Mouse (Mus musculus) adrenal gland, postnatal 36 days (tissue): ENCODE measurements around the gene Syk. TPM values are rescaled to one million over a fixed set of nuclear protein-coding genes. Genes with fewer than 3 reads are reported as not detected.

Source experiments
- DNase-seq, 2 experiments: peaks; one replicate each; pipeline ENCODE4 v3.0.0; 2021; ENCODE audit warnings: mixed read lengths in 1 of 2
- long read RNA-seq, 2 experiments: library from polyadenylated mRNA; stranded (forward); transcript quantifications; one replicate each; pipeline ENCODE4 v2.0.0; 2021; ENCODE audit warnings: borderline sequencing depth in 2 of 2
- total RNA-seq, 2 experiments: library from RNA; stranded (reverse); gene quantifications; 2 replicates each; pipeline ENCODE4 v1.2.3; 2021

The Syk gene
- 1 to 10 TPM; 3.1 to 6.6 TPM for total RNA-seq
- long read RNA-seq, experiment 1, partial matches to known transcripts: 0 of 1 reads
- long read RNA-seq, experiment 1, other reads (novel, unspliced or antisense): 1 of 1 reads
- long read RNA-seq, experiment 2, partial matches to known transcripts: 0 of 1 reads
- long read RNA-seq, experiment 2, other reads (novel, unspliced or antisense): 1 of 1 reads

DNA sequence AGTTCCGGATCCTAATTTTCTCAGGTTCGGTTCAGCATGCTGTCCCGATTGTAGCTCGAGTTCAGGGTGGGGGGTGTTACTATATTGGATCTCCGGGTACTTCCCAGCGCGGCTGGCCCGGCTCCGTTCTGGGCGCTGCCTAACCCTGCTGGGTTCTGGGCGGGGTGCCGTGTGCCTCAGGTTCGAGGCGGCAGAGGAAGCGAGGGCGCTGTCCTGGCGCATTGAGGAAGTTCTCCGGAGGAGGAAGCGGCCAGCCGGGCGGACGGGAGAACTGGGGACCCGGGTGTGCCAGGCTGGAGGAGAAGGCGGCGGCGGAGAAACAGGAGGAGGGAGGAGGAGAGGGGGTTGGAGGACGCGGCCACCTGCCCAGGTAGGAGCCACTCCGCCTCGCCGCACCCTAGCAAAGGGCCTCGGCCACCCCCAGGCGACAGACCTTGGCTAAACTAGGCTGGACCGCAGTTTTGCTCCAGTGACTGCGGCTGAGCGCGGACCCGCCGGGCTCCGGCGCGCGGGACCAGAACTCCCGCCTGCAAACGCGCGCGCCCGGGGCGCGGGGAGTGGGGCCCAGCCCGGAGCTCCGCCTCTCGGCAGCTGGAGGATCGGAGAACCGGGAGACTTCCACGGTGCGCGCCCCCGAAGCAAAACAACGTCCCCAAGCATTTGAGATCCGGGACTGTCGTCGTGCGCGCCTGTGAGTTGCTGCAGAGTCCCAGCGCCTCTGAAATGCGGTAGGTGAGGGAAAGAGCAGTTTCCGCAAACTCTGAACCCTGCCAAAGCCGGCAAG is at the start of gene Syk:
Gene Syk, plus strand, starts transcription at position 296 of the 784 bp plus-strand sequence.
- DNase-seq: peak; percentile 54 to 61

DNA sequence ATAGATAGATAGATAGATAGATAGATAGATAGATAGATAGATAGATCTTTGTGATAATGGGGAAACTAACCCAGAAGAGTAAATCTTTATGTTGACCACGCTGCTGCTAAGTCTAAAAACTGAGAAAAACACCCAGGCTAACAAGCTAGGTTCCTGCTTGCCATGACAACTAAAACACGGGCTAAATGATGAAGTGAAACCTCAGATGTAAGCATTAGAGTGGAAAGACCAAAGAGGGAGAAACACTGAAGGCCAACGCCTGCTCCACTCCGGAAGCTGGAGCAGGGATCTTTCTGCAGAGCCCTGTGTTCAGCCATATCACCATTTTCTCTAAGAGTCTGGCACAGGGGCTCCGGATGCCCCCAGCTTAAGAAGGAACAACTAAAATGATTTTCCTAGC is 49.3 kb upstream of the Syk start:
- no peak for DNase-seq

DNA sequence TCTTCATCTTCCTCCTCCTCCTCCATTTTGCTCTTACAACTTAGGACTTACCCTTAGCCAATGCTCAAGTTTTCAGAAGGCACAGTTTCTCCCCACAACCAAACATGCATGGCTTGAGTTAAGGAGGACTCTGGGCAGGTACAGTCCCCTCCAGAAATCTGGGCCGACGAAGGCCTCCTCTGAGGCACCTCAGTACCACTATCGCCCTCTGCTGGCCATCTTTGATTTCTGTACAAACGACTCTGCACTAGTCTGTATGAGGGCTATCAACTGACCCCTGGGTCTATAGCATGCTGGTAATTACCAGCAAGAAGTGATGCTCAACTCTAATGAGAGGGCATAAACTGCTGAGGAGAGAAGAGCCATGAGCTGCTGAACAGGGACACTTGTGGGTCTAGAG is 47.4 kb upstream of the Syk start:
- DNase-seq: peak; percentile 59 to 71

DNA sequence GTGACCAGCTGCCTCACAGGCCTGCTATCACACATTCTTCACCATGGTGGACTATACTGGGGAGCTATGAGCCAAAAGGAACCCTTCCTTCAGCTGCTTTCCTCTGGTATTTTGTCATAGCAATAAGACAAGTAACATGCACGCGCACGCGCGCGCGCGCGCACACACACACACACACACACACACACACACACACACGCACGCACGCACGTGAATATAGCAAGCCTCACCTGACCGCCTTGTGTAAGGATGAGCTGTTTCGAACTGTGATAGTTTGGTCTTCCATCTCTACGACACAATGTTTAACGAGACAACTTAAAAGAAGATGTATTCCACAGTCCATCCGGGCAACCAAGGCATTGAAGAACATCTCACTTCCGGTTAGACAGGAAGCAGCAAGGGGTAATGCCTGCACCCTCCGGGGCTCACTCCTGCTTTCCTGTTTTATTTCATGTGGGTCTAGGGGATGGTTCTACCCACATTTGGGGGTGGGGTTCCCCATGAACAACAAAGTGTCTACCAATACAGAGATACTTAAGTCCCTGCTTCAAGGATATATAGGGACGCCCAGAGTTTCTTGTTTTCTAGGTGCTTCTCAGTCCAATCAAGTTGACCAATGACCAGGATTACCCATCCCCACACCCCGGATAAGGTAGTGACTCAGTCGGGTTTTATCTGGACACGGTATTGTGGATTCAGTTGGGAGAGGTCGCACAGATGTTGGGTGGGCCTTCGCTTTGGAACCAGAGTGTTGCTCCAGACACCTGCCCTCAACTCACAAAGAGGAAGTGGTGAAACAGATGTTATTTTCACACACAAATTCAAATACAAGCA is 45.0 kb upstream of the Syk start:
- DNase-seq: no peak

DNA sequence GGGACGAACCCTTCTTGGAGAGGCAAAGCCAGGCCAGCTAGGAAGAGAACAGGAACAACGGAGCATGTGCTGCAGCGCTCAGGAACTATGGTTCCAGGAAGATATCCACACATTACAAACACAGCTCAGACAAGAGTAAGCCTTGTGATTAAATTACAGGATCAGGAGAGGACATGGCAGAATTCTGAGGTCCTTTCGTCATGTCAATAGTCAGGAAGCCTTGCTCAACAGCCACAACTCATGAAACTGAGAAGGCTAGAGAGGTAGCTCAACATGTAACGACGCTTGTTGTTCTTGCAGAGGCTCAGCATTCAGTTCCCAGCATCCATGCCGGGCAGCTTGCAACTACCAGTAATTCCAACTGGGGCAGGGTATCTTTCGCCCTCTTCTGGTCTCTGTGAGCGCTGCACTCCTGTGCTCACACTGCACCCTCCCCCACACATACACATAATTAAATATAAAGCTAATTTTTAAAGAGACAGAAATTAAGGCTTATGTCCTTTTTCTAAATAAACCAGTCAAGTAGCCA is 44.3 kb upstream of the Syk start:
- DNase-seq: no peak

DNA sequence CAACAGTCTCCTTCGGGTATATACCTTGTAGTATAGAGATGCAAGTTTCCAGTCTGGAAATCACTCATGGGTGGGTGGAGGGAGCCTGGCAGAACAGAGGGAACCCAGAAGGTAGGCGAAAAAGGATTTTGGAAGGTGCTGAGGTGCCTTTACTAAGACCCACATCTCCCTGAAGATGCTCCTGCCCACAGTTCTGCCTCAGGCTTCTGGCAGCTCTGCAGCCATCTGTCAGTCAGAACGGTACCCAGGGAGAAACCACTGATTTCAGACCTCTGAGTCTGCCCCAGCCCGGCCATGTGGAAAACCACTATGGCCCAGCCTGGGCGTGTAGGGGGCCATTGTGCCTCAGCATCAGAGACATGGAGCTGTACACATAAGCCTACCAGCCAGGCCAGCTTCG is 43.5 kb upstream of the Syk start:
- no peak for DNase-seq

DNA sequence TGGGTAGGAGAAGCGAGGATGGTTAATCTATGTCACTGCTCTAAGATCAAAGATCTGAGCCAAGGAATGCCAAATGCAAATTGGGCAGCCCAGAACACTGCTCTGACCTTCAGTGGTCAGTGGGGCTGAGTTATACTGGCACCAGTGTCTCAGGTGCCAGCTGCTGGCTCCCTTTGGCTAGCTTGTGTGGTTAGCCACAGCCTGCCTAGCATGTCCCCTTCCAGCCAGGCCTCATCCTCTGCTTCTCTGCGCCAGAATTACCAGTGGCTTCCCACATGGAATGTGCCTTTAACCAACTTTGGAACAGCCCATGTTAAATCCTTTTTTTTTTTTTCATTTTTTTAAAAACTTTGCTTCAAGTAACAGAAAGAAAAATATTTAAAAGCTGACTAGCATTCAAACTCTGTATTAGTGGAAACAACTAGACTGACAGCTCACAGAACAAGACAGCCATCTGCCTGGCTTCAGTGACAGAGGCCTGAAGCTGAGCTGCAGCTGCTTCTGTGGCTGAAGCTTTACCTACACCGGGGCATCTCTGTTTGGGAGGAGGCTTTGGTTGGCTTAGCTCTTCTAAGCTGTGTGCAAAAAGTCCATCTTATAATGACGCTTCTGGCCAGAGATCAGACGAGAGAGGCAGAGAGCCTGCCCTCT is 41.5 kb upstream of the Syk start:
- DNase-seq: no peak

DNA sequence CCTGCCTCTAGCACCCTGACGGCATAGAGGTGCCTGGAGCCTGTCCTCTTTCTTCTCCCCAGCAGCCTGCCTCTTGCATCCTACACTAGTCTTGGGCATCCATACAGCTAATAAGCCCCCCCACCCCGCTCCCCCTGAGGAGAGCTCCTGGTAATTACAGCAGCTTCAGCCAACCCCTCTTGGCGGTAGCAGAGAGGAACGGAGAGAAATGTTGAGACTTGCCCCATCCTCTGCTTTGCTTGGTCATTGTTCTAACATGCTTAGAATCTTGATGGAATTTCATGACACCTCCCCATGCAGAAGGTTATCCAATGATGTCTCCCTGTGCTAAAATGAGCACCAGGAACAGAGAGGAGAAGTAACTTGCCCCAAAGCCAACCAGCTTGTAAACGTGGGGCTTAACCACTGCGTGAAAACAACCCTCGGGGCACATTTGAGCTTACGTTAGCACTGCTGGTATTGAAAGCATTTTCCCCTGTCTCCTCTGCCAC is 40.9 kb upstream of the Syk start:
- no peak for DNase-seq

DNA sequence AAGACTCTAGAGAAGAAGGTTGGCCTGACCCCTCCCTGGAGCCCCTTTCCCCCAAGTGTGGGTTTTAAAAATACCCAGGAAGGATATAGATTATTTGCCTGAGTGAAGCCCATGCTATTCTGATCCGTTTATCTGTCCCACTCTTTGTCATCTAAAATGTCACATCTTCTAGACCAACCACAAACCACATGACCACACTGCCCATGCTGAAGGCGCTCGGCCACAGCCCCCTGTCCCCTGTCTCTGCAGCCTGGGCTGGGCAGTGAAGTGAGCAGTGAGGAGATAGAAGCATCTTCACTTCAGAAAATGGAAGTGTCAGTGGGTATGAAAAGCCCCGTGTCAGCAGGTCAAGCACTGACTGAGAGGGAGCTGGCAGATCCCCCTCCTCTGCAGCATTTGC is 40.3 kb upstream of the Syk start:
- DNase-seq: no peak

DNA sequence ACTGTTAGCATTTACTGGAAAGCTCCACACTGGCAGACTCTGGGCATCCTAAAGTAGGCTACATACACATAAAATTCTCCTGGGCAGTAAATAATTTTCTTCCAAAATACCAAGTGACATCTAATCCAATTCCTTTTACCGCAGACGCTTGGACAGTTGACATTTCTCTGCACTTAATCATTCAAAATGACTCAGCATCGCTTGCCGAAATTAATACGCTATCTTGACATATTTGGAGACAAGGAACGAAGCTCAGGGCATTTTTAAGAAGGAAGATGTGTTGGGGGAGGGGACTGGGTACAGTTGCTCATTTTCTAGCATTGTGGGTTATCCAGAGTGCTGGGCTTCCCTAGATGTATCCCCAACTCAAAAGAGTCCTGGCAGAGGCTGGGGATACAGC is 36.7 kb upstream of the Syk start:
- no peak for DNase-seq

DNA sequence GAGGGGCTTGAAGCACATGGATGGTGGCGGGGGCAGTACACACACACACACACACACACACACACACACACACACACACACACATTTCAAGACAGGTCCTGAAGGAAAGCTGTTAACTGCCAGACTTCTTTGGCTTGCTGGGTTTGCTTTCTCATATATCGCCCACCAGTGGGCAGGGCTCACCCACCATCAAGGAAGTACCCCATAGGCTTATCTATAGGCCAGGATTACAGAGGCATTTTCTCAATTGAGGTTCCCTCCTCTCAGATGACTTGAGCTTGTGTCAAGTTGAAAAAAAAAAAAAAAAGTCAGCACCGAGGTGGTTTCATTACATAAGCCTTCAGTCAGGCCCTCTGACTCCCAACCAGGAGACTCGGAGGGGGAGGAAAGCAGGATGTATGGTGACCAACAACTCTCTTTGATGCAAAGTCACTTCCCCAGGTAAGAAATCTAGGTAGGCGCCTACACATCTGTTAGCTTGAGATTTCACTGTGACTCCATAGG is 32.2 kb upstream of the Syk start:
- DNase-seq: no peak

DNA sequence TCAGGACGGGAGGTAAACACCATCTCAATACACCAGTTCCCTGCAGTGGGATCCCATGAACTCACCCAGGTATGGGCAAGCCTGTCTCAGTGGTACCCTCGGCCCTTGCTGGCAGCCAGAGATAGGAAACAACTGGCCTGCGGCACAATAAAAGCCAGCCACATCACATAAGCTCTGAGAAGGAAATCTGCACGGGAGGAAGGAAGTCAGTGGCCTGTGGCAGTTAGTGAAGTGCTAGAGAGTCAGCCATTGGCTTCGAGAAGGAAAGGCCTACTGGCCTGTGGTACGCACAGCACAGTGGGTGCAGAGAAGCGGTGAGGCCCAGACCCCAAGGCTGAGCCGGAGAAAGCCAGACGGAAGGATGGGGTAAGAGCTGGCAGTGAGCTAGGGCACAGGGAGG is 31.7 kb upstream of the Syk start:
- no peak for DNase-seq

DNA sequence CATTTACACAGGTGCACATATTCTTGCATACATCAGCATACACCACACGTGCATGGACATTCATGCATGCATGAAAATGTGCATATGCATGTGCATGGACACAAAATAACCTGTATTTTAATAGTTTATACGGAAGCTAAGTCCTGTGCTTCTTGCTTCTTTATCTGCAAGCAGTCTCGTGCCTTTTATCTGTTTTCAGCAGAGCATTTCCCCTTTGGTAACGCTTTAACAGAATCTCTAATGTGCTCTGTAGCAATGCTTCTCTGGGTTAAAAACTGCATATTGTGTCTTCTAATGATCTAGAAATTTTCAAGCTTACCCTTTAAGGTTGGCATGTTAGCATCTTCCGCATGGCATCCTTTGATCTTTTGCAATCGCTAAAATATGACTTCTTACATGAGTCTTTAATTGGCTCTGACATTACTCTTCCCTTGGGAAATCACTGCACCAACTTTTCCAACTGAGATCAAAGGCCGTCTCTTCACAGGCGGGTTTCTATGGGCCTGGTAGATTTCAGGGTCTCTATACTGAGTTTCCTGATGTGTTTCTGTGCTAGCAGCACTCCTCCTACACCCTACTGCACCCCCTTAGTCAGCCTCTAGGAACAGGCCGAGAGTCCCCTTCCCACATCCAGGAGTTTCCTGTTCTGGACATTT is 30.0 kb upstream of the Syk start:
- no peak for DNase-seq

DNA sequence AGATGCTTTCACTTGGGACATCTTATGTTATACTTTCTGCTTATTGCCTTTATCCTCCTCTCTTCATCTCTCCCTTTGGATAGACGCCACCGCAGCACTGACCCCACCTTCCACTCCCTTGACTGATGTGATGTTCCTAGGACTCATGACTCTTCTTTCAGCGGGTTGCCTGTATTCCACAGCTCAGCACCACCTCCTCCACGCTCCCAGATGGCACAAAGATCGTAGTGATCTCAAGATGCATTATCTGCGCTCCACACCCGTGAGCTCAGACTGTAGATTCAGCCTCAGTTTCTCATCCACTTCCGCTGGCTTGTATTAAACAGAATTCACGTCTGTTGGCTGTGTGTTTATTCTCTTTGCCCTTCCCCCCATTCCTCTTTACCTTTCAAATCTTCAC is 28.3 kb upstream of the Syk start:
- no peak for DNase-seq

DNA sequence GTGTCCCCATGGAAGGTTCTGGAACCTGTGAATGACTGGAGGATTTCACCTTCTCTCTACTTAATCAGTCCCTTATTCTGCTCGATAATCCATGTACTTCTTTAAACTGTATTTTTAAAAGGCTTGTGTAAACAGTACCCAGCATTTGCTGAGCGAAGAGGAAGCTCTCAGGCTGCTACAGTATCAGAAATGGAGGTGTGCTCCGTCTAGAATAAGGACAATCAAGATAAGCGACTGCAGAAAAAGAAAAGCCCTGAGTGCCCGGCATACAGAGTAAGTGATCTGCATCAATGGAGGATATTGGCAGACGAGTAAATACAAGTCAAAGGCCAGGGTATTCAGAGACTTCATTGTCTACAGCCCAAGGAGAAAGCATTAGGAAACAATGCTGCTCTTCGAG is 25.6 kb upstream of the Syk start:
- DNase-seq: no peak

DNA sequence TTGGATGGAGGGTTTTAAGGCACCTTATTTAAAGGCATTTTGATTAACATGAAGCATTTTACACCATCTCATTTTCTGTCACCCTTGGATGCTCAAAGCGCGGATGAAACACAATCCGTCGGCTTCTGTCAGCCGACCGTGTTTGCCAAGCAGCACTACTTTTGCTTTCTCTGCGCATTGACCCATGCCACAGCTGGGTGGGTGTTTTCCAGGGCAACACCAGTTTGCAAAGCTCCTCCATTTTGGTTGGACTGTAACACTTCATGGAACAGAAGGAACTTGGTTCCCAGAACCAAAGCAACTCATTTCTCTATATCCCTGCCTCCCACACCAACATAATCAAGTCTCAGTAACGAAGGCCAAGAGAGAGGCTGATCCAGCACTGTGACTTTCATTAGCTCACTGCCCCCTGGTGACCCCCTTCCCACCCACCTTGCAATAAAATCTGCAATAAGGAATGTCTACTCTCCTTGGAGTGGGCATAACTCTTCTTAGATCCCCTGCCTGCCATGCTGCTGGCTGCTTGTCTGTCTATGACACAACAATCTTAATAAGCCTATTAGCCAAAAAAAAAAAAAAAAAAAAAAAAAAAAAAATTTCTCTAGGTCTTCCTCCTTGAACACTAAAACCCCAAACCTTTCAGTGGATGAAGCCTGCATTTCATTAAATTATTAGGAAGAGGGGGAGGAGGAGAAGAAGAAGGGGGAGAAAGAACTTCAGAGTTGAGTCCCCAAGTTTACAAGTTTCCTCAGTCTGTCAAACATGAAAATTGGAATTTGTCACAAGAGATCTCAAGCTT is 21.4 kb upstream of the Syk start:
- no peak for DNase-seq

DNA sequence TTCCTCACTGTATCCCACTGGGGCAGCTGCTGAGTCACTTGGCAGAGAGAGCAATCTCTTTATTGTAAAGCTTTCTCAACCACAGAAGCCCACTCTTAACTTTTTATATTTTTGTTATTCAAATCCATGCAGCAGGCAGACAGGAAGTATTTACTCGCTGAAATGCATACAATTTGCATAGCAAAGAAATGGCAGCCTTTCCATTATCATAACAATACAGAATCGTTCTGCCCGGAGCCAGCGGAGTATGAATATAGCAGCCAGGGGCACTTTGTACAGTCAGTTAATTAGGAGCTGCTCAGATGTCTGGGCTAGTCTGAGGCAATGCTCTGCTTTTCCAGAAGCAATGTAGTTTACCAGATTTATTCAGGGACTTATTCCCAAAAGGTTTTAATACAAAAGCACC is 20.8 kb upstream of the Syk start:
- no peak for DNase-seq

DNA sequence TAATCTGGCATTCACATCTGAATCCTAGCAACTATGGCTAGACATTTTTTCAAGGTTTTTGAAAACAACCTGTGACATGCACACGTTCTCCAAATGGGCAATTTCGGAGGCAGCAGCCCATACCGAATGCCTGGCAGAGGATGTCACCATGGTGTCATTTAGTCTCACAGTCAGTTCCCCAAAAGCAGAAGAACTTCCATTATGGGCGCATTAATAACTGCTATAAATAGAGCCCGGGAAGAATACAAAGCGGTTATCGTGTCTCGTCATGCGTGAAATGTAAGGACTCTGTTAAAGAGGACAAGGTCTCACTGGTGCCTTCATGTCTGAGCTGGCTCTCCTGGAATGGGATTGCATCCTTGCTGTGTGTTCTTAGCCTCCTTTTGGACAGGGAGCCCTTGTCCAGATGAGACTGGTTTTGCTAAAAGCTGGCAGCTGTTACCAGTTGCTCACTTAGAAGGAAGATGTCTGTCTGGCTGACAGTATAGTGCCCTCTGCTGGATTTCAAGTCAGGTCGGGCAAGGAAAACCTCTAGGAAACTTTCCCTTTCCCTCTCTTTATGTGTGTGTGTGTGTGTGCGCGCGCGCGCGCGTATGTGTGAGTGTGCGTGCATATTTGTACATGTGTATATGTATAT is 17.8 kb upstream of the Syk start:
- DNase-seq: peak; percentile 11 to 16

DNA sequence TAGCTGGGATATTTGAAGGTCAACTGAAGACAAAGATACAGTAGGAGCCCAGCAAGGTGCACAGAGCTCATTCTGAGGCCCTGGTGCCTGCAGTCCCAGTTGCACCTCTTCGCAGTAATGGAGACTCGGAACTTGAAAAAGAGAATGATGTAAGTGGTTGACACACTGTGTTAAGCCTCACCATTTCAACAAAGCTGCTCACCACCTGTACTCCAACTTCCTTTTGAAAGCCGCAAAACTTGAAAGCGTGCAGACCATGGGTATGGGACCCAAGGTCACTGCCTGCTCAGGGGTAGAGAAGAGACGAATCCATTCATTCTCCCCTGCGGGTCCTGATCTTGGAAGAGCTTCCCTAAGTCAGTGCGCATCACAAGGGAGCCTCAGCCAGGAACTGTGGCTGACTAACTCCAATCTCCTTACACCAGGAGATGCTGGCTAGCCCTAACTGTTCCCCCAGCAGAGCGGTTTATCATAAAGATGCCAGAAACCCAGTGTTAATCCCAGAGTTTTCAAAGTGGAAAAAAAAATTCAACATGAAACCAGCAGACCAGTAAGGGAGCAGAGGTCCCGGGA is 16.7 kb upstream of the Syk start:
- DNase-seq: no peak

DNA sequence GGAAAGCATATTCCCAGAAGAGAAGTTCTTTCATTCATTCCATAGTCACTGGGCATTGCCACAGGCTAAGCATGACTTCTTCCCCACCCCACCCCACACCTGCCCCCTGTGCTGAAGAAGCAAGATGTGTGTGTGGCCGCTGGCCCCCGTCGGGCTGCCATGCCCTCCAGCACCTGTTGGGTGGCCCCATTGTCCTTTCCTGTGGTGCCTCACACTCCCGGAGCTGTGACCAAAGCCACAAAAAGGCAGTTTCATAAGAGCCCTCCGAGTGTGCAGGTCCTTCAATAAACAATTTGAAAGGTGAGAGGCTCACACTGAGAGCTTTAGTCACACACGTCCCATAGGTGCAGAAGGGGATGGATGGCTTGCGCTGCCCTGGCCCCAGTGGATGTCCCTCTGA is 16.2 kb upstream of the Syk start:
- no peak for DNase-seq
